Mouse (Mus musculus) lung, adult 2 months (tissue): ENCODE measurements around the gene Hoxb4.

Source experiments
- CTCF ChIP-seq: fragments of 200-500 bp; IDR thresholded peaks from 2 replicates; pipeline ENCODE4 v1.5.1; 2011; ENCODE audit warnings: mild to moderate bottlenecking, low read length, control low read depth; ENCODE audit not compliant: insufficient read depth
- POLR2A ChIP-seq: fragments of 200-500 bp; IDR thresholded peaks from 2 replicates; pipeline ENCODE4 v1.6.1; 2011; ENCODE audit warnings: low read depth, mild to moderate bottlenecking, control low read depth, low read length, borderline replicate concordance; ENCODE audit errors: extremely low read depth

- TF ChIP-seq CTCF (no peak), POLR2A (no peak)
These were observed 28.1 kb downstream of the Hoxb4 start for GRCm38 (mm10) chr11:96345893-96346806.
